Mouse (Mus musculus) midbrain, embryonic 14.5 days (tissue): Measurements from ENCODE around the gene Krt18. TPM values are rescaled to one million over a fixed set of nuclear protein-coding genes. Genes with fewer than 3 reads are reported as not detected.
A peak's percentile ranks its signal among the peaks of the same experiment; 100 is the strongest.

Experiments used
- ATAC-seq: fragments of 200-750 bp; cut with Nextera tagmentation; 2 replicates; pipeline ENCODE4 v1.8.0; 2017; ENCODE audit warnings: moderate number of reproducible peaks, moderate library complexity; ENCODE audit not compliant: low FRiP score, low TSS enrichment
- DNase-seq: peaks from one replicate; pipeline ENCODE4 v3.0.0-alpha.2; 2015
- H3K27ac ChIP-seq: fragments of 300-500 bp; sonication (generic); replicated peaks from 2 replicates; pipeline ENCODE4 v1.5.1; 2014; ENCODE audit warnings: mild to moderate bottlenecking, low read depth, low read length, moderate library complexity
- H3K27me3 ChIP-seq: fragments of 300-500 bp; sonication (generic); 2 replicates; pipeline ENCODE4 v1.6.1; 2014; ENCODE audit warnings: low read length, control low read depth, mixed read lengths; ENCODE audit not compliant: control insufficient read depth, insufficient read depth
- H3K36me3 ChIP-seq: fragments of 300-500 bp; sonication (generic); 2 replicates; pipeline ENCODE4 v1.6.1; 2014; ENCODE audit warnings: low read length, control low read depth; ENCODE audit not compliant: control insufficient read depth, insufficient read depth
- H3K4me1 ChIP-seq: fragments of 300-500 bp; sonication (generic); 2 replicates; pipeline ENCODE4 v1.6.1; 2014; ENCODE audit warnings: mild to moderate bottlenecking, antibody characterized with exemption, low read length, control low read depth; ENCODE audit not compliant: control insufficient read depth, insufficient read depth
- H3K4me2 ChIP-seq: fragments of 300-500 bp; sonication (generic); 2 replicates; pipeline ENCODE4 v1.6.1; 2014; ENCODE audit warnings: mild to moderate bottlenecking, low read length, moderate library complexity
- H3K4me3 ChIP-seq: fragments of 300-500 bp; sonication (generic); replicated peaks from 2 replicates; pipeline ENCODE4 v1.5.1; 2014; ENCODE audit warnings: low read depth, low read length
- H3K9ac ChIP-seq: fragments of 300-500 bp; sonication (generic); replicated peaks from 2 replicates; pipeline ENCODE4 v1.6.1; 2014; ENCODE audit warnings: mild to moderate bottlenecking, low read length, moderate library complexity
- H3K9me3 ChIP-seq: fragments of 300-500 bp; sonication (generic); 2 replicates; pipeline ENCODE4 v1.6.1; 2016; ENCODE audit warnings: low read length, control low read depth, mixed read lengths; ENCODE audit not compliant: control insufficient read depth
- WGBS: fragments of 180-500 bp; shearing (Covaris S2); extraction: QIAGEN DNeasy Blood & Tissue Kit; methylation state at CpG from one replicate; pipeline ENCODE4 v1.1.7; 2014; 5-methylcytosine and 5-hydroxymethylcytosine counted together
- polyA plus RNA-seq: library from polyadenylated mRNA; unstranded; fragments of >200 nt; fragmentation: Nextera tagmentation; extraction: Ambion mirVana; gene quantifications from 2 replicates; pipeline ENCODE4 v1.2.1, GENCODE M21; 2014

Gene Krt18
- polyA plus RNA-seq = 0.35 and 1.3 TPM in 2 replicates

- DNase-seq = no peak
- Histone ChIP-seq H3K4me2 (peak within 1 kb of the TSS; percentile 37), H3K27me3 (peaks cover 27% of the 10 kb centered on the region; the same call in 1 of the 2 replicates), H3K4me3 (no peak within 1 kb of the TSS), H3K9me3 (no peaks in the 10 kb centered on the region), H3K4me1 (peaks cover 9% of the 10 kb centered on the region; the same call in 1 of the 2 replicates), H3K36me3 (no peaks in the 10 kb centered on the region), H3K27ac (no peak within 1 kb of the TSS), H3K9ac (no peak within 1 kb of the TSS)
- WGBS = 3% methylated on average over 28 of the region's 28 CpGs
- no peak for ATAC-seq
Measured at GRCm38 (mm10) chr15:102028040-102028439, at the start of gene Krt18. TSS of gene Krt18 (plus strand) at chr15:102028180.

- no peak for DNase-seq
- WGBS = 75% methylated on average over 6 of the region's 6 CpGs
- Histone ChIP-seq H3K4me3 (no peak overlapping the region), H3K27ac (no peak overlapping the region), H3K9me3 (no peaks in the 10 kb centered on the region), H3K4me2 (no peak overlapping the region), H3K27me3 (no peaks in the 10 kb centered on the region), H3K36me3 (no peaks in the 10 kb centered on the region), H3K4me1 (peaks cover 9% of the 10 kb centered on the region; the same call in 1 of the 2 replicates), H3K9ac (no peak overlapping the region)
- ATAC-seq = no peak
Measured at GRCm38 (mm10) chr15:101980849-101981248, 47.1 kb upstream of the Krt18 start.

GRCm38 (mm10) chr15:101983315-101983948 is 44.5 kb upstream of the Krt18 start:
- 82% methylated on average over 13 of the region's 13 CpGs for WGBS
- no peak overlapping the region for H3K4me3 ChIP-seq
- H3K36me3 ChIP-seq = no peaks in the 10 kb centered on the region
- H3K4me1 ChIP-seq = no peaks in the 10 kb centered on the region
- DNase-seq (no peak), ATAC-seq (no peak)
- H3K4me2 ChIP-seq = peak overlapping the region; percentile 57
- H3K9ac ChIP-seq = peak overlapping the region; percentile 29; the same call in 1 of the 2 replicates
- no peaks in the 10 kb centered on the region for H3K9me3 ChIP-seq
- peak overlapping the region; percentile 84 for H3K27ac ChIP-seq
- no peaks in the 10 kb centered on the region for H3K27me3 ChIP-seq

DNA sequence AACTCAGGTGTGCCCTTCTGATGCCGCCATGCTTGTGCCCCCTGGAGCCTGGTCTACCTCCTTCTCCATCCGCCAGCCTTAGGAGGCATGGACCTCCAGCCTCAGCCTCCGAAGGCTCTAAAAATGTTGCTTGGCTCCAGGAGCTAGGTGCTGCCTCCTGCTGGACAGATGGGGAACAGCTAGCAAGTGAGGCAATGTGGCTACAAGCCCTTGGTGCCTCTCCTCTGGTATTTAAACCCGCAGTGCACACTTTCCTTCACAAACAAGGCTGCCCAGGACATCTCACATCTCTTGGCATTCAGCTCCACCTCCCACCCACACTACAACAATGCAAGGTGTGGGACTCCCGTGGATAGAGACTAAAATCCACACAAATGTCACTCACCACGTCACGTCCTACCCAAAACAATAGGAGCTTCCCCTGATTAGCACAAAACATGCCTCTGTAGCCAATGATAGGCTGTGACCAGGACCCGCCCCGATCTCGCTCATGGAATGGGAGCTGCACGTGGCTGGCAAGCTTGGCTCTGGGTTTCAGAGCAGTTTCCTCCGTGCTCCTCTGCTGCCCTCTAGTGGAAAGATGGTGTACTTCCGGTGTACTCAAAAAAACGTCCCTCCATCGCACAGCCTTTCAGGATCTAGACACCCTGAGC is 43.9 kb upstream of the Krt18 start:
- Histone ChIP-seq H3K9ac (peak overlapping the region; percentile 29; the same call in 1 of the 2 replicates), H3K9me3 (no peaks in the 10 kb centered on the region), H3K4me3 (peak overlapping the region; percentile 19), H3K36me3 (no peaks in the 10 kb centered on the region), H3K4me1 (no peaks in the 10 kb centered on the region), H3K27ac (peak overlapping the region; percentile 84), H3K27me3 (no peaks in the 10 kb centered on the region), H3K4me2 (peak overlapping the region; percentile 57)
- WGBS = 3% methylated on average over 15 of the region's 15 CpGs
- ATAC-seq = peak; percentile 93
- DNase-seq = peak; percentile 97

- no peaks in the 10 kb centered on the region for H3K4me1 ChIP-seq
- no peak for ATAC-seq
- 21% methylated on average over 6 of the region's 6 CpGs for WGBS
- H3K9ac ChIP-seq = no peak overlapping the region
- H3K27ac ChIP-seq = no peak overlapping the region
- no peak overlapping the region for H3K4me3 ChIP-seq
- H3K27me3 ChIP-seq = no peaks in the 10 kb centered on the region; the same call in 1 of the 2 replicates
- no peaks in the 10 kb centered on the region for H3K36me3 ChIP-seq
- H3K9me3 ChIP-seq = no peaks in the 10 kb centered on the region
- peak overlapping the region; percentile 57; the same call in 1 of the 2 replicates for H3K4me2 ChIP-seq
- DNase-seq = no peak
Measured at GRCm38 (mm10) chr15:101984746-101985145, 43.2 kb upstream of the Krt18 start.

- Histone ChIP-seq H3K4me1 (no peaks in the 10 kb centered on the region), H3K36me3 (no peaks in the 10 kb centered on the region), H3K4me2 (no peak overlapping the region), H3K27me3 (no peaks in the 10 kb centered on the region; the same call in 1 of the 2 replicates), H3K9me3 (no peaks in the 10 kb centered on the region), H3K4me3 (no peak overlapping the region), H3K27ac (no peak overlapping the region), H3K9ac (no peak overlapping the region)
- ATAC-seq = peak; percentile 57; the same call in 1 of the 2 replicates
- WGBS = 0% methylated on average over 10 of the region's 10 CpGs
- DNase-seq = peak; percentile 94
Measured at GRCm38 (mm10) chr15:101988119-101988518, 39.9 kb upstream of the Krt18 start.

- Histone ChIP-seq H3K27me3 (no peaks in the 10 kb centered on the region; the same call in 1 of the 2 replicates), H3K9me3 (no peaks in the 10 kb centered on the region), H3K27ac (no peak overlapping the region), H3K36me3 (no peaks in the 10 kb centered on the region), H3K4me1 (no peaks in the 10 kb centered on the region), H3K9ac (no peak overlapping the region), H3K4me3 (no peak overlapping the region), H3K4me2 (no peak overlapping the region)
- no peak for ATAC-seq
- no peak for DNase-seq
- 60% methylated on average over 8 of the region's 8 CpGs for WGBS
Measured at GRCm38 (mm10) chr15:101988714-101989113, 39.3 kb upstream of the Krt18 start.

DNA sequence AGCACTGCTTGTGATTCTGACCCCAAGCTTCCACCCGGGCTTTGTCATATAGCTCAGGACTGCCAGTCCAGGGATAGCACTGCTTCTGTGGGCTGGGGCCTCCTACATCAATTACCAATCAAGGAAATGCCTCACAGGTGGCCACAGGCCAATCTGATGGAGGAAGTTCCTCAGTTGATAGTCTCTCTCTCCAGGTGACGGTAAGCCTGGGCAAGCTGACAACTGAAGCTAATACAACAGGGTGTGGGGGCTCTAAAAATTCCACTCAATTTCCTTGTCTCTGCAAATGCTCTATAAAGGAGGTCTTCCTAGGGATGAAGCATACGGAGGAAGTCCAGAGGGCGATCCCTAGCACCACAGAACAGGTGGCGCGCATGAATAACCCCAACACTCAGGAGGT is 37.0 kb upstream of the Krt18 start:
- ATAC-seq (no peak), DNase-seq (no peak)
- H3K4me2 ChIP-seq = no peak overlapping the region
- no peaks in the 10 kb centered on the region for H3K4me1 ChIP-seq
- no peak overlapping the region for H3K27ac ChIP-seq
- 89% methylated on average over 6 of the region's 6 CpGs for WGBS
- no peak overlapping the region for H3K9ac ChIP-seq
- no peaks in the 10 kb centered on the region for H3K9me3 ChIP-seq
- H3K4me3 ChIP-seq = no peak overlapping the region
- H3K36me3 ChIP-seq = no peaks in the 10 kb centered on the region
- no peaks in the 10 kb centered on the region; the same call in 1 of the 2 replicates for H3K27me3 ChIP-seq
